Mouse (Mus musculus): Measurements from ENCODE around the gene Phactr4.
"Not testable (repeated sequence)": the region's sequence is repeated elsewhere in the genome, so short reads cannot be mapped to it uniquely, and the experiment has no call there.

Gene Phactr4

DNA sequence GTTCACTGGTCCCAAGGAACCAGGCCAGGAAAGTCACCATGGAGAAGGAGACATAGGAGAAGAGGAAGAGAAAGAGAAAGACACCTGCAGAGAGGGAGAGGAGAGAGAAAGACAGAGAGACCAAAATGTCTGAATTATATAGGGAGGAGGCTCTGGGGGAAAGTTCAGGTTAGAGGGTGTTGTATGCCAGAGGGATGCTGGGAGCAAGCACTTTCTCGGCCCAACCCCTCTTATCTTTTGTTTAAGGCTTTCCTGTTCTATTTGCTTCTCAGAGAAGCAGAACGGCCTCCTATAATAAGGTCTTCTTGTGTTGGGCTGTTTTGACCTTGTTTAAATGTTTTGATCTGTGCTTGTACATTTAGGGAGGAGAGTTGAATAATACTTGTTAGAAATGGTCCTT, 3.7 kb upstream of the Phactr4 start:
- Histone ChIP-seq H3K36me3 (ENCODE audit: insufficient read depth, low read length) (no peaks in the 10 kb centered on the region), H3K27me3 (ENCODE audit: insufficient read depth, low read length) (no peaks in the 10 kb centered on the region), H3K9me3 (ENCODE audit: low read length) (no peaks in the 10 kb centered on the region), H3K4me3 (replicated peaks; ENCODE audit: low read length) (no peak overlapping the region), H3K4me1 (replicated peaks; ENCODE audit: low read depth, low read length) (peaks cover 10% of the 10 kb centered on the region)
- TF ChIP-seq POU5F1 (IDR thresholded peaks at IDR 0.05; ENCODE audit: borderline replicate concordance, low read length) (no peak), CTCF (conservative IDR thresholded peaks at IDR 0.05; ENCODE audit: low read length) (no peak), NANOG (IDR thresholded peaks at IDR 0.05; ENCODE audit: borderline replicate concordance, low read length) (no peak)

DNA sequence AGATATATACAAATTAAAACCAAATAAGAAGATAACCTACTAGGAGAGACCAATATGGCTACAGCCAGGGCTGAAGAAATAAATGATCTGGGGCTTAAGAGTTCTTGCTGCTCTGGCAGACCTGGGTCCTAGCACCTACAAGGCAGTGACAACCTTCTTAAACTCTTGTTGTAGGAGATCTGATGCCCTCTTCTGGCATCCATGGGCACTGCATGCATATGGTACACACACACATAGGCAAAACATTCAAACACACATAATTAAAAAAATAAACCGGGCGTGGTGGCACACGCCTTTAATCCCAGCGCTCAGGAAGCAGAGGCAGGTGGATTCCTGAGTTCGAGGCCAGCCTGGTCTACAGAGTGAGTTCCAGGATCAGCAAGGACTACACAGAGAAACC, 2.5 kb upstream of the Phactr4 start:
- no peaks in the 10 kb centered on the region for H3K9me3 ChIP-seq (ENCODE audit: low read length)
- peaks cover 18% of the 10 kb centered on the region for H3K4me1 ChIP-seq (replicated peaks; ENCODE audit: low read depth, low read length)
- H3K36me3 ChIP-seq (ENCODE audit: insufficient read depth, low read length): no peaks in the 10 kb centered on the region
- TF ChIP-seq NANOG (IDR thresholded peaks at IDR 0.05; ENCODE audit: borderline replicate concordance, low read length) (no peak), POU5F1 (IDR thresholded peaks at IDR 0.05; ENCODE audit: borderline replicate concordance, low read length) (no peak), CTCF (conservative IDR thresholded peaks at IDR 0.05; ENCODE audit: low read length) (peak; percentile 66)
- H3K27me3 ChIP-seq (ENCODE audit: insufficient read depth, low read length): no peaks in the 10 kb centered on the region
- H3K4me3 ChIP-seq (replicated peaks; ENCODE audit: low read length): no peak overlapping the region

DNA sequence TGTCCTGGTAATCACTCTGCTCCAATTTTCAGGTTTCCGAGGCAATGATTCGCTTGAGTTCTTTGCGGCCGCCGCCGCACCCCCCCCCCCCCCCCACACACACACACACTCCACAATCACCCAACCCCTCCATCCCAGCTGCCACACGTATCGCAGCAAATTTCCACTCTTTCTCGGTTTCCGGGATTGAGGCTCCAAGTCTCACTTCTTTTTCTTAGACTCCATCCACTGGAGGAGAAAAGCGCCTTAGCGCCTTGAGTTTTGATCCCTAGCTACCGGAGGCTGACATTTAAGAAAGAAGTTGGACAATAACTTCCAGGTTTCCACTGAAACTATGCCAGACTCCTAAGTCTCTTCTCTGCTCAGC, 750 bp downstream of the Phactr4 start:
- peaks cover 22% of the 10 kb centered on the region for H3K4me1 ChIP-seq (replicated peaks; ENCODE audit: low read depth, low read length)
- H3K4me3 ChIP-seq (replicated peaks; ENCODE audit: low read length): peak overlapping the region; percentile 95
- no peaks in the 10 kb centered on the region for H3K9me3 ChIP-seq (ENCODE audit: low read length)
- TF ChIP-seq NANOG (IDR thresholded peaks at IDR 0.05; ENCODE audit: borderline replicate concordance, low read length) (no peak), CTCF (conservative IDR thresholded peaks at IDR 0.05; ENCODE audit: low read length) (no peak), POU5F1 (IDR thresholded peaks at IDR 0.05; ENCODE audit: borderline replicate concordance, low read length) (no peak)
- no peaks in the 10 kb centered on the region for H3K36me3 ChIP-seq (ENCODE audit: insufficient read depth, low read length)
- H3K27me3 ChIP-seq (ENCODE audit: insufficient read depth, low read length): no peaks in the 10 kb centered on the region

DNA sequence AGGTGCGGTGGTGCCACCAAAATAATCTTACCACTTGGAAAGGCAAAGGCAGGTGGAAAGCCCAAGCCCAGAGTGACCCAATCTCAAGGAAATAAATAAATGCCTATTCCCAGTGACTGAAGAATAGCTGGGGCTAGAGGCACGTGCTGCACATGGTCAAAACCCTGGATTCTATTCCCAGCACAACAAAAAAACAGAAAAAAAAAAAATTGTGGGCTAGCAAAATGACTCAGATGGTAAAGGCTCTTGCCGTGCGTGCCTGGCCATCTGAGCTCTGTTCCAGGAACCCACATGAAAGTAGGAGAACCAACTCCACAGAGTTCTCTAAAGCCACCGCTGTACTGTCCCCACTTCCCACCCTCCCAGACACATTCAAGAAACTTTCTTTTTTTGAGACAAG, 1.8 kb downstream of the Phactr4 start:
- Histone ChIP-seq H3K27me3 (ENCODE audit: insufficient read depth, low read length) (no peaks in the 10 kb centered on the region), H3K36me3 (ENCODE audit: insufficient read depth, low read length) (no peaks in the 10 kb centered on the region), H3K9me3 (ENCODE audit: low read length) (no peaks in the 10 kb centered on the region), H3K4me3 (replicated peaks; ENCODE audit: low read length) (0 out of 2 replicates have a peak overlapping the region, but pooled peaks have one; percentile 95), H3K4me1 (replicated peaks; ENCODE audit: low read depth, low read length) (peaks cover 18% of the 10 kb centered on the region)
- TF ChIP-seq CTCF (conservative IDR thresholded peaks at IDR 0.05; ENCODE audit: low read length) (no peak), POU5F1 (IDR thresholded peaks at IDR 0.05; ENCODE audit: borderline replicate concordance, low read length) (no peak), NANOG (IDR thresholded peaks at IDR 0.05; ENCODE audit: borderline replicate concordance, low read length) (no peak)

DNA sequence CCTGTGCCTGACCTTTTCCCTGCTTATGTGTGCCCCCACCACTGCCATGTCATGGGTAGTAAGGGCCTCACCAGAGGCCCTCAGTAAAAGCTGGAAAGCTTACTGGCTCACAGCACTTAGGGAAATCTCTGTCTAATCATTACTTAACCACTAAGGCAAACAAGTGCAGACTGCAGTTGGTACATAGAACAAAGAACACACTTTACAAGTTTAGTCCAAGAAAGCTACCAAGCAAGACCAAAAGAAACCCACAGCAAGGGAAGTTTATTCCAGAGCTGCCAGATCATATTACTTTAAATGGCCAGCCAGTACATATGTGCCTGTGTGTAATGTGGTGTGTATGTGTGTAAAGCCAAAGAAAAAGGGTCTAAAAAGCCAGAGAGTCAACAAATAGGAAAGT, 6.3 kb downstream of the Phactr4 start:
- no peaks in the 10 kb centered on the region for H3K9me3 ChIP-seq (ENCODE audit: low read length)
- H3K36me3 ChIP-seq (ENCODE audit: insufficient read depth, low read length): 0 out of 2 replicates have a peak, but pooled peaks cover 3% of the 10 kb centered on the region
- H3K27me3 ChIP-seq (ENCODE audit: insufficient read depth, low read length): no peaks in the 10 kb centered on the region
- TF ChIP-seq NANOG (IDR thresholded peaks at IDR 0.05; ENCODE audit: borderline replicate concordance, low read length): no peak
- no peak for TF ChIP-seq CTCF (conservative IDR thresholded peaks at IDR 0.05; ENCODE audit: low read length)
- TF ChIP-seq POU5F1 (IDR thresholded peaks at IDR 0.05; ENCODE audit: borderline replicate concordance, low read length): no peak
- H3K4me1 ChIP-seq (replicated peaks; ENCODE audit: low read depth, low read length): peaks cover 26% of the 10 kb centered on the region
- H3K4me3 ChIP-seq (replicated peaks; ENCODE audit: low read length): no peak overlapping the region

DNA sequence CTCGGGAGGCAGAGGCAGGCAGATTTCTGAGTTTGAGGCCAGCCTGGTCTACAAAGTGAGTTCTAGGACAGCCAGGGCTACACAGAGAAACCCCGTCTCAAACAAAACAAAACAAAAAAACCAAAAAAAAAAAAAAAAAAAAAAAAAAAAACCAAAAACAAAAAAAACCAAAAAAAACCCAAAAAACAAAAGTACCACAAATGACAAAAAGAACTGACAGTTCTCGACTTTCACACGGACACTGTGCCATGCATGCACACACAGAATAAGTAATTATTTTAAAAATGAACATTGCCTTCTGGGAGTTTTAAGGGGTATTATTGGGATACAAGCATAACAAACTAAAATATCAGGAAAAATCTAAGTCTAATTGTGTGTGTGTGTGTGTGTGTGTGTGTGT, 9.0 kb downstream of the Phactr4 start:
- H3K4me3 ChIP-seq (replicated peaks; ENCODE audit: low read length); H3K27me3 ChIP-seq (ENCODE audit: insufficient read depth, low read length); H3K36me3 ChIP-seq (ENCODE audit: insufficient read depth, low read length); H3K9me3 ChIP-seq (ENCODE audit: low read length): not testable (repeated sequence)
- H3K4me1 ChIP-seq (replicated peaks; ENCODE audit: low read depth, low read length): peaks cover 20% of the 10 kb centered on the region

DNA sequence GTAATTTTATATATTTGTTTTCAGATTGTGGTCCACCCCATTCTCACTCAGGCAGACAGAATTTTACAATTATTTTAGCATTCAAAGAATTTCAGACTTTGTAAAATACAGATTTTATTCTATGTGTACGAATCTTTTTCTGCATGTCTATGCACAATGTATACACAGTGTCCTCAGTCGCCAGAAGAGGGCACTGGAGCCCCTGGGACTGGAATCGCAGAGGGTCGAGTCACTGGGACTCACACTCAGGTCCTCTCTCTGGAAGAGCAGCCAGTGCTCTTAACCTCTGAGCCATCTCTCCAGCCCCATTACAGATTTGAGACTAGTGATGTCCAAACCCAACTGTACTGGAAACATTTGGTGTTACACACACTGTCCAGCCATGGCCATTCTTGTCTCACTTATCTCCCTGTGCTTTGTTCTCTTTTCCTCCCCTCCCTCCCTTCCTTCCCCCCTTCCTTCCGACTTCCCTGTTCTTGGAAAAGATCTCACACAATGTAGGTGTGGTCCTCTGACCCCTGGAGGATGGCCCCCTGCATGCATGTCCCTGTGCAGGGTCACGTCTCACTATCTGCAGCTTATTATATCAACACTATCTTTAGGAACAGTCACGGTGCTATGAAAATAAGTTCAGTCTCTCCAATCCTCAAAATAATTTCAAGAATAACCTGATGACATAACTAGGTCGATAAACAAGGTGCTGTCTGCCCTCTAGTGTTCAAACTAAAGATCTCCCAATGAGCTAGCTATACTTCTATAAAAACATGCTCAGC, 10.8 kb downstream of the Phactr4 start:
- Histone ChIP-seq H3K27me3 (ENCODE audit: insufficient read depth, low read length) (no peaks in the 10 kb centered on the region), H3K4me1 (replicated peaks; ENCODE audit: low read depth, low read length) (peaks cover 32% of the 10 kb centered on the region), H3K9me3 (ENCODE audit: low read length) (no peaks in the 10 kb centered on the region), H3K4me3 (replicated peaks; ENCODE audit: low read length) (no peak overlapping the region), H3K36me3 (ENCODE audit: insufficient read depth, low read length) (0 out of 2 replicates have a peak, but pooled peaks cover 3% of the 10 kb centered on the region)
- TF ChIP-seq POU5F1 (IDR thresholded peaks at IDR 0.05; ENCODE audit: borderline replicate concordance, low read length) (no peak), NANOG (IDR thresholded peaks at IDR 0.05; ENCODE audit: borderline replicate concordance, low read length) (no peak), CTCF (conservative IDR thresholded peaks at IDR 0.05; ENCODE audit: low read length) (peak; percentile 48; the same call in 1 of the 2 replicates)

DNA sequence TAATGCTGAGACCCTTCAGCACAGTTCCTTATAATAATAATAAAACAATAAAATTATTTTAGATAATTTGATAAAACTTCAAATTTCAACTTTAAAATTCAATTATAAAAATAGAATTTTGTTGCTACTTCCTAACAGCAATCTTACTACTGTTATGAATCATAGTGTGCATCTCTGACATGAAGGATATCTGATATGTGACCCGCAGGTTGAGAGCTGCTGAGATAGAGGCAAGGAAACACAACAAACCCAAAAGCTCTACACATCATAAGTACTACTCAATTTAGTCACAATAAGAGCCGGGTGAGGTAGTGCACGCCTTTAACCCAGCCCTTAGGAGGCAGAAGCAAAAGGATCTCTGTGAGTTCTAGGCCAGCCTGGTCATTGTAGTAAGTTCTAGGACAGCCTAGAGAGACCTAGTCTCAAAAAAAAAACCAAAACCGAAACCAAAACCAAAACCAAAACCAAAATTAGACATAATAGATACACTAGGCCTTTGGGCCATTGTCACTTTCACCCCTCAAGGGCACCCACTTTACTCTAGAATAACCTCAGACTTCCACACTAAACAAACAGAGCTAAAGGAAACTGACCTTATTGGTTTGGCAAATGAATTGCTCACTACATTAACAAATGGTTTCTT, 12.6 kb downstream of the Phactr4 start:
- no peak for TF ChIP-seq NANOG (IDR thresholded peaks at IDR 0.05; ENCODE audit: borderline replicate concordance, low read length)
- TF ChIP-seq CTCF (conservative IDR thresholded peaks at IDR 0.05; ENCODE audit: low read length): no peak
- no peak for TF ChIP-seq POU5F1 (IDR thresholded peaks at IDR 0.05; ENCODE audit: borderline replicate concordance, low read length)

More for the DNA sequence above, 12.6 kb downstream of the Phactr4 start:
- no peaks in the 10 kb centered on the region for H3K9me3 ChIP-seq (ENCODE audit: low read length)
- H3K27me3 ChIP-seq (ENCODE audit: insufficient read depth, low read length): no peaks in the 10 kb centered on the region
- peaks cover 38% of the 10 kb centered on the region for H3K4me1 ChIP-seq (replicated peaks; ENCODE audit: low read depth, low read length)
- 0 out of 2 replicates have a peak, but pooled peaks cover 3% of the 10 kb centered on the region for H3K36me3 ChIP-seq (ENCODE audit: insufficient read depth, low read length)
- H3K4me3 ChIP-seq (replicated peaks; ENCODE audit: low read length): no peak overlapping the region
